Mouse (Mus musculus): Measurements from ENCODE around the gene Fes.

Fes gene

GRCm38 (mm10) chr7:80404101-80404894, 16.6 kb upstream of the Fes start:
- DNase-seq (ENCODE audit: low read depth, low spot score) = peak; percentile 79

DNA sequence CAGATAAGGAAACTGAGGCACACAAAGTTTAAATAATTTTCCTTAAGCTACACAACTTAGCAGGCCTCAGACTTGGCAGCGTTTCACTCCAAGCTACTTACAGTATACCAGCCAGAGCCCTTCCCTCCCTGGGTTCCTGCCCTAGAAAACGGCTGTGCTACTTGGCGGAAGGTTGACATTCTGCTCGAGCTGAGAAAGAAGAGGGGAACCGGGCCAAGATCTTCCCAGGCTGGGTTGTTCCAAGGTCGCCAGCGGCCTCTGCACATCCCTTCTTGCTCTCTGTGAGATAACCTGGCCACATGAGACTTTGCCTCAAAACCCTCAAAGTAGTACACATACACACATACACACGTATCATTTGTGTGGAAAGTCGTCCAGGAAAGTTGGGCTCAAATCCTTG, 15.8 kb upstream of the Fes start:
- DNase-seq (ENCODE audit: low read depth, low spot score) = peak; percentile 86

- peak; percentile 42 for DNase-seq (ENCODE audit: low read depth, low spot score)
Measured at GRCm38 (mm10) chr7:80402651-80403321, 15.0 kb upstream of the Fes start.

DNA sequence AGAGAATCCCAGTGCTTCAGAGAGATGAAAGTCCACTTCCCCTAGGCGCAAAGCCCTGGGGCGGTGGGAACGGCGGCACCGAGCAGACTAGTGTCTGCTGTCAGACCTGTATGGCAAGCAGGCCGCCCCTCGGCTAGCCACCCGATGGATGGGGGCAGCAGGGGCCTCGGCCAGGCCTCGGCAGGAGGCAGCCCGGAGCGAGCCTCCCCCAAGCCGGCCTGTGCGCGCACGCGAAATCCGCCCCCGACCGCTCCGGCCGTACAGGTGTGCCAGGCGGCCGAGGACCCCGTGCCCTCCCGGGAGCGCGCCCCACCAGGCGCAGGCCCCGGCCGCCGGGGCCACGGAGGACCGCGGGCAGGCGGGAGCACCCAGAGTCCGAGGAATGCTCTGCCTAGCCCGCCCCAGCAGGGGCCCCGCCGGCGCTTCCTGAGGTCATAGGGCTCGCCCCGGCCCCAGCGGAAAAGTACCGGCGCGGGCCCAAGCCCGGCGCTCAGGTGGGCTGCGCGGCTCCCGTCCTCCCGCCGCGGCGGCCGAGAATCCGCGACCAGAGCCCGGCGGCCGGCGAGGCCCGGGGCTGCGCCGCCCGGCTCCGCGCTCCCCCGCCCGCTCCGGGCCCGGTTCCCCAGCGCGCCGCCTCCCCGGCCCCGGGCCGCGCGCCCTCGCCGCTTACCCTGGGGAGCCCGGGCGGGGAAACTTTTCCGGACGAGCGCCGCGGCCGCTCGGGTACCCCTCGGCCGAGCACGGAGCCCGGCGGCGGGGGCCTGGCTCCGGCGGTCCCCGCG, 14.3 kb upstream of the Fes start:
- peak; percentile 22 for DNase-seq (ENCODE audit: low read depth, low spot score)

GRCm38 (mm10) chr7:80401041-80401859, 13.5 kb upstream of the Fes start:
- DNase-seq (ENCODE audit: low read depth, low spot score) = peak; percentile 81

- DNase-seq (ENCODE audit: low read depth, low spot score) = peak; percentile 35
Measured at GRCm38 (mm10) chr7:80400571-80400970, 12.8 kb upstream of the Fes start.

DNA sequence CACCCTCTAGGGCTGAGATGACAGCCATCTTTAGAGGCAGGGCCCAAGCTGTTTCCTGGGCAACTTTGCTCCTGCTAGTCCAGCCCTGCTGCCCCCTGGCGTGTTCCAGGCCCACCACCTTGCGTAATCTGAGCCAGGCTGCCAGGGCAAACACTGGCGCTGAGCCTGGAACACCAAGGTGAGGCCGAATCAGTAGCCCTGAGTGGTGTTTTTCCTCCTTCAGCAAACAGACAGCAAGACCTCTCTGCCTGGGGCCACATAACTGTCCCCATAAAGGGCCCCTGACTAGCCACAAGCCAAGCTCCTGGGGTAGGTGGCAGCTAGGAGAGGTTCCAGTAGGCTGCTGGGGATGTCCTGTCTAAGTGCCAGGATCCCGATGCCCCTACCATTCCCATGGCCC, 12.4 kb upstream of the Fes start:
- DNase-seq (ENCODE audit: low read depth, low spot score) = peak; percentile 68

- no peak for DNase-seq (ENCODE audit: low read depth, low spot score)
Measured at GRCm38 (mm10) chr7:80398654-80399444, 11.1 kb upstream of the Fes start.

GRCm38 (mm10) chr7:80397986-80398385, 10.2 kb upstream of the Fes start:
- no peak for DNase-seq (ENCODE audit: low read depth, low spot score)

DNA sequence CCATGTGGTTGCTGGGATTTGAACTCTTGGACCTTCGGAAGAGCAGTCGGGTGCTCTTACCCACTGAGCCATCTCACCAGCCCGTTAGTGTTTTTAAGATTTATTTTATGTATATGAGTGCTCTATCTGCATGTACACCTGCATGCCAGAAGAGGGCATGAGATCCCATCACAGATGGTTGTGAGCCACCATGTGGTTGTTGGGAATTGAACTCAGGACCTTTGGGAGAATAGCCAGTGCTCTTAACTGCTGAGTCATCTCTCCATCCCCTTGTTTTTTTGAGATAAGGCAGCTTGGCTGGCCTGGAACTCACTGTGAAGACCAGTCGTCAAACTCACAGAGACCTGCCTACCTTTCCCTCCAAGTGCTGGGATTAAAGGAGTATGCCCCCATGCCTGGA, 8.7 kb upstream of the Fes start:
- peak; percentile 56 for DNase-seq (ENCODE audit: low read depth, low spot score)

GRCm38 (mm10) chr7:80394600-80394999, 6.9 kb upstream of the Fes start:
- DNase-seq (ENCODE audit: low read depth, low spot score) = peak; percentile 62

DNA sequence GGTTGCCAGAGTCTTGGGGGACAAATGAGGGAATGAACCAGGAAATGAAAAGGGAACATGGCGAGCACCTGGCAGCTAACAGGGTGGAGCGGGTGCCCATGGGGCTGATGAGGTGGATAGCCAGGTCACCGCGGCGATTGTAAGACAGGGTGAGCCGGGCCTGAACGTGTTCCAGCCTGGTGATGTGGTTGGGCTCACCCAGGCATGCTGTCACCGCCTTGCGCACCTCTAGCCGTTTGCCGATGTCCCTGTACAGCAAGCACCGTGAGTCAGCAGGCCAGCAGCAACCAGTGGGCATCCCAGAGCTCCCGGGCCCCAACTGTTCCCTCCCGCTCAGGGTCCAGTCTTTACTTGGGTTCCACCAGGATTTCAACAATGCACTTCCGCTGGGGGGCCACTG, 4.4 kb upstream of the Fes start:
- no peak for DNase-seq (ENCODE audit: low read depth, low spot score)

DNA sequence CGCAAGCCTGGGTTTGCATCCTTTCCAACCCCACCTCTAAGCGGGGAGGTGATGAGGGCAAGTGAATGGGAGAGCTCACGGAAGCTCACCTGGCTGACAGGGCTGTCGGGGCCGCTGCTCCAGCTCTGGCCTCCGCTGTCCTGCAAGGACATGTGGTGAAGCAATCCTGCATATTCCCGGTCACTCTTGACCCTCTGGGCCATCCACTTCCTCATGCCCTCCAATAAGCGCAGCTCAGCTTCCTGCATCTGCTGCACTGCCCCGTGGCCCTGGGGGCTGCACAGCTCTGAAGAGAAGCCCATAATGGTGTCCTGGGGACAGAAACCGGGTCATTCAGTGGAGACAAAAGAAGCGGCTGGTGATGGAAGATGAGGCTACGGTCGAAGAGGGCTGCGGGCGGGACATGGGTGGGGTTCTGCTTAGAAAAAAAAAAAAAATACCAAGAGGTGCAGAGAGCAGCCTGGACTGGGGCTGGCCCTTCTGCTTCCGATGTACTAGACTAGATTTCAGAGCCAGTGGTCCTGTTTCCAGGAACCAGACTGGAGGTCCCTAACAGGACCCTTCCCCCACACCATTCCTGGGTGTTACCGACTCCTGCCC, 613 bp downstream of the Fes start:
- no peak for DNase-seq (ENCODE audit: low read depth, low spot score)

DNA sequence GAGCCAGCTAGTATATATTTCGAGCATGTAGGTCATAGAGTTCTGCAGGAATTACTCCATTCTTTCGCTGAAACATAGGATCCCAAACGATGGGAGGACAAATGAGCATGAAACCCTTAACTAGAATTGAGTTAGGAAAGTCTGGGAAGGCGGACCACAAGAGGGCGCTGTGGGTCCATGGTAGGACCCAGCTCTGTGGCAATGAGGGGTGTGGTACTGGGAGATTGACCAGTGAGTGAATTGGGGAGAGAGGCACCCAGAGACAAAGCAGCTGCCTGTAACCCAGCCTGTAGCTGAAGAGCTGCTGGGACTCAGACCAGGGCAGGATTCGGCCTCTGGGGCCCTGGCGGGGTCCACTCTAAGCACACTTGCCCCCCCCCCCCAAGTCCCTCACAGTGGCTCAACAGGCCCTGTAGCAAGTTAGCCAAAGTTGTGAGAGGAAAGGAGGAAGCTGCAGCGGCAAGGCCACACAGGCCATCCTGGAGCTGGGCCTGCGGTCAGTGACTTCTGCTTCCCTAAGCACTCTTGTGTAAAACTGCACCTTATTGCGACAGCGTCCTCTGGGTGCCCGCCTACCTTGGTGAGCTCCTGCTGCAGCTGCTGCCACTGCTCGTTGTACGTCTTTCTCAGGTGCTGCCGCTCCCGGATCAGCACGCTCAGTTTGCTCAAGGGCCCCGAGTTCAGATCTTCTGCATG, 1.4 kb downstream of the Fes start:
- peak; percentile 88 for DNase-seq (ENCODE audit: low read depth, low spot score)

DNA sequence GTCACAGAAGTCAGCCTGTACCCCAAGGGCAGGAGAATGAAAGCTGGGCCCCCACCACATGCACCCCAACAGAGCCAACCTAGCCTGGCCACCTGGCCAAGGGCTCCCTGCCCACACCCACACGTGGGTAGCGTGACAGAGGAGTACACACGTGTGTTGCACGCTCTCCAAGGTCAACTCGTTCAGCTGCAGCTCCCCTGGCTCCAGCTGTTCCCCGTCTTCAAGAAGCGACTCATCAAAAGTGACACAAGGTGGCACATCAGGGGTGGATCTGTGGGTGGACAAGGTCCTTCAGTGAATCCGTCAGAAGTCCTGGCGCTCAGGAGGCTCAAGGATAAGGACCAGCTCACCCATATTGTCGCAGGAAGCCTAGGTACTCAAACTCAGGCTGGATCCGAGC, 4.8 kb downstream of the Fes start:
- DNase-seq (ENCODE audit: low read depth, low spot score) = no peak

DNA sequence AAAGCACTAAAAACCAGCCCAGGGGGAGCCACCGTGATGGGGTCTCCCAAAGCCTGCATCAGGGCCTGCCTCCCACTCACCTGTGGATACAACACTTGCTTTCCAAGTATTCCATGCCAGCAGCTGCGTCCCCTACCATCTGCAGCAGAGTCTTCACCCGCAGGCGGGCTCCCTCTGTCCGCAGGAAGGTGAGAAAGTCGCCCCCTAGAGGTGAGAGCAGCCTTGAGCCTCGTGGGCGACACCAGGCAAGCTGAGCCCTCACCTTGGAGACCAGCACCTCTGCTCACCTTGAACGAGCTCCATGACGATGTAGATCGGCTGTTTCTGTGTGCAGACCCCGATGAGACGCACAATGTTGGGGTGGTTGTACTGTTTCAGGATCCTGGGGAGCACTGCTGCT, 8.2 kb downstream of the Fes start:
- no peak for DNase-seq (ENCODE audit: low read depth, low spot score)

DNA sequence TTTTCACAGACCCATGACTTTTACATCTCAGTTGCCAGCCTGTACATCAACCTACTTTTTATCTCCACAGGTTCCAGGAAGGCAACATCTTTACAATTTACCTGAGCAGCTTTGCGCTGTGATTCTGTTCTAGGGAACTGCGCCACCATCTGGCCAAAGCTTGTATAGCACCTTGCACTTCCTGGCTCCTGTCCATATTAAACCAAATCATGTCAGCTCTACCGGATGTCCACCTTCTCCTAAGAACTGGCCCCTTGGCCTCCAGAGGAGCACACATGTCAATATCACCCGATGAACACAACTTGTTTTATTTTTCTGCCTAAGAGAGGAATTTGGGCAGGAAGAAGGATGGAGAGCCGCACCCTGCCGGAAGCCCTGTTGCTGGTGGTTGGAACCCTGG, 10.3 kb downstream of the Fes start:
- DNase-seq (ENCODE audit: low read depth, low spot score) = peak; percentile 53

DNA sequence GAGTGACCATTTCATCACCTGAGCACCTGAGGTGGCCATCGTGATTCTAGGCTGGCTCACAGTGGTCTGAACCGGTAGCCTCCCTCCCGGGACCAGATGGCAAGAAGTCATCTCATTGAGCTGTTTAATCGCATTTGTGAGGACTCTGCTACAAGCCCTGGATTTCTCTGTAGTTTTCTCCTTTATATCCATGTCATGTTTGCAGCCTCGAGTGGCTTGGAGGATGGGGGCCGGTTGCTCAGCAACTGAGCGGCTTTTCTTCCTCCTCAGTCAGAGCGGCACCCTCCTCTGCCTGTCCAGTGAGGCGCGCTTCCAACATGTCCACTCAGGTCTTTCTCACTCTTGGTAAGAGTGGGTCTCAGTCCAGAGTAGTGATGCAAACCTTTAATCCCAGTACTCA, 11.6 kb downstream of the Fes start:
- no peak for DNase-seq (ENCODE audit: low read depth, low spot score)

DNA sequence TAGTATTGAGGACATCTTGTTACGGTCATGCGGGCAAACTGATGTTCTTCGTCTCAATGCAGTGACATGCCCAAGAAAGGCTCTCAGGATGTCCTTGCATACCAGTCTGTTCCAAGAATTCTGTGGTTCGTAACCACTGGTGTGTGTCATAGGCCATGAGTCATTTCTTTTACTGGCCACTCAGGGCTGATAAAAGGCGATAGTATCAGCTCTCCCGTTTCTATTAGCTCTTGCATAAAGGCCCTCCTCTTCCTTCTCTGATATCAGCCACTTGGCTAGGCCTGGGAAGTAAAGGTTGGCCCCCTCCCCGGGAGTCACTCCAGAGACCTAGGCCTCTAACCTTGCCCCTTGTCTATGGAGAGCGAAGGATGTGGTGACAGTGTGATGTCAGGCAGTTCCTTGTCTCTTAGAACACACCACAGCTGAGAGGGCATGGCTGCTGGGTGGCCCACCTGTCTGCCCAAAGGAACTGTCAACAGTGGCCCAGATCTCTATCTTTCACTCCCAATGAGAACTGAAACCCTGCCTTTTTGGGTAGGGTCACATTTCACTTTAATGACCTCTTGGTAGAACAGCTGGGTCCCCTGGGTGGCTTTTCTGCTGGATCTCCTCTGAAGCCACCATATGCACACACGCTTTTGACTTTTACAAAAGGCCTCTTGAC, 12.2 kb downstream of the Fes start:
- peak; percentile 94 for DNase-seq (ENCODE audit: low read depth, low spot score)
